Mouse (Mus musculus) testis, adult 2 months (tissue): ENCODE results near the gene Stx8.

ENCODE experiments used
- CTCF ChIP-seq: fragments of 200-500 bp; IDR thresholded peaks from 2 replicates; pipeline ENCODE4 v1.5.1; 2012; ENCODE audit warnings: low read depth, mild to moderate bottlenecking, inconsistent platforms, low read length, moderate library complexity; ENCODE audit not compliant: control insufficient read depth, insufficient read depth, insufficient replicate concordance
- POLR2A ChIP-seq: fragments of 200-500 bp; IDR thresholded peaks from 2 replicates; pipeline ENCODE4 v1.6.1; 2012; ENCODE audit warnings: low read depth, mild to moderate bottlenecking, inconsistent platforms, low read length, moderate library complexity; ENCODE audit not compliant: control insufficient read depth

DNA sequence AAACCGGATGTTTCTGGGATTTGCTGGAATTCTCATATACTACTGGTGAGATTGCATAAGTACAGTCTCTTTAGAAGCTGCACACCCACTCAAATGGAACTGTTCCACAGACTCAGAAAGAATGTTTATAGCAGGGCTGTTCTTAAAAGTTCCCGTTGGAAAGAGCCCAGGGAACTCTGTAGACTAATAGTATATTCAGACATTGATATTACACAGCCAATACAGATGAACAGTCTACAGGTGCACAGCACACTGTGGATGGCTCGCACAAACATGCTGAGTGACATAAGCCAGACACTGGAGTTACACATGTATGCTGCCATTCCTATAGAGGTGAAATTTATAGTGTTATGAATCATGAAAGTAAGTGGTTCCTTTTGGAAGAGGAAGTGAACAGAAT is 32.9 kb downstream of the Stx8 start:
- TF ChIP-seq POLR2A (no peak), CTCF (no peak)
